Mouse (Mus musculus) thymus, adult 2 months (tissue): ENCODE measurements at regions not wholly inside any gene's neighbourhood (a gene's known extent, or its start where the extent isn't known, plus 50 kb on each side); places are given as distances from the start of the nearest gene placed in this dataset.

Source experiments
- CTCF ChIP-seq: fragments of 200-500 bp; IDR thresholded peaks from 2 replicates; pipeline ENCODE4 v1.5.1; 2012; ENCODE audit warnings: mild to moderate bottlenecking, control low read depth, low read length, moderate library complexity, borderline replicate concordance; ENCODE audit not compliant: control insufficient read depth, poor library complexity, insufficient read depth; ENCODE audit errors: extremely low read depth
- POLR2A ChIP-seq: fragments of 200-500 bp; IDR thresholded peaks from 2 replicates; pipeline ENCODE4 v1.6.1; 2012; ENCODE audit warnings: mild to moderate bottlenecking, low read length, control low read depth, moderate library complexity; ENCODE audit not compliant: control insufficient read depth, poor library complexity, insufficient read depth; ENCODE audit errors: extremely low read depth

DNA sequence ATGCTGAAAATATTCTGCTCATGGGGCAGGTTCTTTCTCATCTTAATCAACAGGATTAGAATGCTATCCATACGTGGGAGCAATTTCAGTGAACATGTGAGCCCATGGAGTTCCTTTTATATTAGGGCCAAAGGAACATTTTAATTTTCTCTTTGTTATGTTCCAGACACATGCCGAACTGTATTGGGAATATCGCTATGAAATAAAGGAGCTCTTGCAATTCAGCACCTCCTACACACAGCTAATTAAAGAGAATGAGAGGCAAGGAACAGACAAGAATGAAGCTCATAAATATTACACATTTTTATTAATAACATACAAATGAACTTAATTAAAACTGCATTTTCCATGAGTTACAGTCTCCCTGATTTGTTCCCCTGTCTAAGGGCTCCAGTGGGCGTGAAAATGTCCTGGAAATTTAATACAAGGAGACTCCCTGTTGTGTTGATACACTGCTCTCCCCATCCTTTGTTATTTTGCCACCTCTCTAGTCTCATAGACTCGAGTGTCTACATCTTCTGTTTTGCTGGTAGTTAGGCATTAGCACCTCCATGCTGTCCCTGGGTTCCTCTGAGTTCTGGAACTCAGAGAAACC lies 205.5 kb downstream of the Phlda1 start:
- TF ChIP-seq CTCF (no peak), POLR2A (no peak)
